Mouse (Mus musculus): Measurements from ENCODE around the gene Taf1d. TPM values are rescaled to one million over a fixed set of nuclear protein-coding genes. Genes with fewer than 3 reads are reported as not detected.
"Not testable (repeated sequence)": the region's sequence is repeated elsewhere in the genome, so short reads cannot be mapped to it uniquely, and the experiment has no call there.

Gene Taf1d
- 10 to 100 TPM; 33.5 to 41.3 (median 37.2) TPM for total RNA-seq (2022)

- DNase-seq (ENCODE audit: low spot score in 2 of 2): peak; percentile 93 to 95
Measured at GRCm38 (mm10) chr9:15305503-15306397, at the start of gene Taf1d. Taf1d (plus strand) TSS chr9:15306214.

GRCm38 (mm10) chr9:15256214-15256613, 49.8 kb upstream of the Taf1d start:
- no peak for DNase-seq (ENCODE audit: low spot score in 2 of 2)

GRCm38 (mm10) chr9:15261980-15262379, 44.0 kb upstream of the Taf1d start:
- DNase-seq (ENCODE audit: low spot score in 2 of 2): no peak

- DNase-seq (ENCODE audit: low spot score in 2 of 2): no peak
Measured at GRCm38 (mm10) chr9:15263487-15263886, 42.5 kb upstream of the Taf1d start.

GRCm38 (mm10) chr9:15273981-15274380, 32.0 kb upstream of the Taf1d start:
- DNase-seq (ENCODE audit: low spot score in 2 of 2): no peak

- DNase-seq (ENCODE audit: low spot score in 2 of 2): no peak
Measured at GRCm38 (mm10) chr9:15276855-15277254, 29.2 kb upstream of the Taf1d start.

- no peak for DNase-seq (ENCODE audit: low spot score in 2 of 2)
Measured at GRCm38 (mm10) chr9:15278343-15278742, 27.7 kb upstream of the Taf1d start.

GRCm38 (mm10) chr9:15279139-15279648, 26.8 kb upstream of the Taf1d start:
- no peak for DNase-seq (ENCODE audit: low spot score in 2 of 2)

GRCm38 (mm10) chr9:15279649-15280490, 26.1 kb upstream of the Taf1d start, which contains the start of gene Med17:
Med17 (minus strand) TSS chr9:15279931.
- DNase-seq (ENCODE audit: low spot score in 2 of 2): peak; percentile 90 to 93

- DNase-seq (ENCODE audit: low spot score in 2 of 2): no peak
Measured at GRCm38 (mm10) chr9:15280491-15280879, 25.5 kb upstream of the Taf1d start.

- DNase-seq (ENCODE audit: low spot score in 2 of 2): no peak
Measured at GRCm38 (mm10) chr9:15285443-15285842, 20.6 kb upstream of the Taf1d start.

GRCm38 (mm10) chr9:15287846-15288245, 18.2 kb upstream of the Taf1d start:
- no peak for DNase-seq (ENCODE audit: low spot score in 2 of 2)

- DNase-seq (ENCODE audit: low spot score in 2 of 2): no peak
Measured at GRCm38 (mm10) chr9:15288402-15288801, 17.6 kb upstream of the Taf1d start.

- no peak for DNase-seq (ENCODE audit: low spot score in 2 of 2)
Measured at GRCm38 (mm10) chr9:15289251-15289650, 16.8 kb upstream of the Taf1d start.

- no peak for DNase-seq (ENCODE audit: low spot score in 2 of 2)
Measured at GRCm38 (mm10) chr9:15297112-15297511, 8.9 kb upstream of the Taf1d start.

GRCm38 (mm10) chr9:15298451-15298850, 7.6 kb upstream of the Taf1d start:
- DNase-seq (ENCODE audit: low spot score in 2 of 2): no peak

GRCm38 (mm10) chr9:15300056-15300455, 6.0 kb upstream of the Taf1d start:
- no peak for DNase-seq (ENCODE audit: low spot score in 2 of 2)

- DNase-seq (ENCODE audit: low spot score in 2 of 2): no peak
Measured at GRCm38 (mm10) chr9:15301399-15301798, 4.6 kb upstream of the Taf1d start.

GRCm38 (mm10) chr9:15302006-15302405, 4.0 kb upstream of the Taf1d start:
- not testable (repeated sequence) for DNase-seq (ENCODE audit: low spot score in 2 of 2)

GRCm38 (mm10) chr9:15302881-15303280, 3.1 kb upstream of the Taf1d start:
- no peak for DNase-seq (ENCODE audit: low spot score in 2 of 2)

- DNase-seq (ENCODE audit: low spot score in 2 of 2): no peak
Measured at GRCm38 (mm10) chr9:15306398-15307119, 545 bp downstream of the Taf1d start, which contains the start of gene 4931406C07Rik. 4931406C07Rik (minus strand) TSS chr9:15306448.

Data from layer of hippocampus, adult 8-10 months (tissue).